Mouse (Mus musculus) heart, postnatal 0 days (tissue): ENCODE measurements at regions not wholly inside any gene's neighbourhood (a gene's known extent, or its start where the extent isn't known, plus 50 kb on each side); places are given as distances from the start of the nearest gene placed in this dataset.

Source experiments
- CTCF ChIP-seq: IDR thresholded peaks from 2 replicates; pipeline ENCODE4 v1.5.1; 2016; ENCODE audit warnings: antibody characterized with exemption, control low read depth, low read depth
- EP300 ChIP-seq: IDR thresholded peaks from 2 replicates; pipeline ENCODE4 v1.6.1; 2016; ENCODE audit warnings: antibody characterized with exemption, low read depth

- TF ChIP-seq CTCF (no peak), EP300 (no peak)
Measured at GRCm38 (mm10) chr9:6528836-6529235, 259.2 kb upstream of the Ddi1 start.
